Mouse (Mus musculus) Patski (cell line): ENCODE data around the gene Rnf146. TPM values are rescaled to one million over a fixed set of nuclear protein-coding genes. Genes with fewer than 3 reads are reported as not detected.
"Not testable (repeated sequence)": the region's sequence is repeated elsewhere in the genome, so short reads cannot be mapped to it uniquely, and the experiment has no call there.

Experiments
- ATAC-seq: fragments of 100-300 bp; one replicate; pipeline ENCODE4 v1.8.0; 2021
- CTCF ChIA-PET: fragments of 350-600 bp; sonication (Branson Sonifier 250); formaldehyde crosslinking; loops from one replicate; lab custom pipeline; 2022; ENCODE audit warnings: inconsistent platforms; lab: Charles Lee
- POLR2A ChIA-PET: fragments of 350-600 bp; sonication (Branson Sonifier 250); formaldehyde crosslinking; loops from one replicate; lab custom pipeline; 2022; ENCODE audit warnings: antibody characterized with exemption, inconsistent platforms; lab: Charles Lee
- DNase-seq: peaks from one replicate; pipeline ENCODE4 v3.0.0-alpha.2; 2011; ENCODE audit warnings: low read depth, low spot score
- H3K27me3 ChIP-seq: fragments of 371-371 bp; one replicate; pipeline ENCODE4 v1.5.1; 2021
- CTCF ChIP-seq: fragments of 100-300 bp; IDR thresholded peaks from one replicate; pipeline ENCODE4 v1.5.1; 2021
- in situ Hi-C: fragments of 300-500 bp; cut with MboI; formaldehyde crosslinking; loops from 3 replicates; pipeline ENCODE4 v1.11.1; 2018; ENCODE audit warnings: low pct_unique_long_range_greater_than_20kb, mixed read lengths
- polyA plus RNA-seq: library from polyadenylated mRNA; unstranded; gene quantifications from one replicate; pipeline ENCODE4 v1.2.3, GENCODE M21; 2021

The Rnf146 gene
- polyA plus RNA-seq: 43.2 TPM

DNA sequence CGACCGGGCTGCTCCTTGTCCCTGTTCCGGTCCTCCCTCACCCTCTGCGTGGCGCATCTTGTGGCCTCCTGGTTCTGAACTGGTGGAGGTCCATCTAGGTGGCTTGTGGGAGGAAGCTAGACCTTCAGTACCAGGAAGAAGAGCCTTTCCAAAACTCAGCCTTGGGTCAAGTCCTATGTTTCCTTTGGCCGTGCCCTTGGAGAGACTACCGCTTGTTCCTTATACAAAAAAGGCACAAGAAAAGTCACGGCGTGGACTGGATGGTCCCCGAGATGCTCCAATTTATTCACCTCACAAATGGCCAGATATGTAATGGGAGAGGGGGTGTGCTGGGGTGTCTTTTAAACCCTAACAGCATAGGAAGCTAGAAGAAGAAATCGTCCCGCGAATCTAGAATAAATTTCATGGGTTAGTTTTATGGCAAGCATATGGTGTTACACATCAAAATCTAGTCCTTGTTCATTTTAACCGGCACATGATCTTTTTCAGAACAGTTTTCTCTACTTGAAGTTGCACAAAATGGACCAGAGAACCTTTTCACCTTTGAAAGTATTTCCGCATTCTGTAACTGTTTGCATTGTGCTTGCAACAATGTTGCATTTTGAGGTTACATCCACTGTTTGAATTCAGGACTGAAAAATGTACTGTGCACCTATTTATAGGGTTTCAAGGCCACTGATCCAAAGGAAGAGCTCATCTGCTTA, at the start of gene Rnf146:
Gene Rnf146 (minus strand): TSS at position 246 of the 704 bp plus-strand sequence.
- ChIA-PET CTCF (interaction anchor here (0.8 kb wide), 1 partner anchor 9 kb away, joined by 3 read pairs; no protein-coding TSS in a partner anchor), POLR2A (no interaction called here)
- H3K27me3 ChIP-seq: no peaks in the 10 kb centered on the region
- in situ Hi-C loops: loop anchor here (25.0 kb wide), 2 partner anchors 1250 to 1450 kb away; partner anchors contain the start of genes Ncoa7 and Trmt11
- TF ChIP-seq CTCF: no peak
- ATAC-seq: peak; percentile 54
- DNase-seq: no peak

DNA sequence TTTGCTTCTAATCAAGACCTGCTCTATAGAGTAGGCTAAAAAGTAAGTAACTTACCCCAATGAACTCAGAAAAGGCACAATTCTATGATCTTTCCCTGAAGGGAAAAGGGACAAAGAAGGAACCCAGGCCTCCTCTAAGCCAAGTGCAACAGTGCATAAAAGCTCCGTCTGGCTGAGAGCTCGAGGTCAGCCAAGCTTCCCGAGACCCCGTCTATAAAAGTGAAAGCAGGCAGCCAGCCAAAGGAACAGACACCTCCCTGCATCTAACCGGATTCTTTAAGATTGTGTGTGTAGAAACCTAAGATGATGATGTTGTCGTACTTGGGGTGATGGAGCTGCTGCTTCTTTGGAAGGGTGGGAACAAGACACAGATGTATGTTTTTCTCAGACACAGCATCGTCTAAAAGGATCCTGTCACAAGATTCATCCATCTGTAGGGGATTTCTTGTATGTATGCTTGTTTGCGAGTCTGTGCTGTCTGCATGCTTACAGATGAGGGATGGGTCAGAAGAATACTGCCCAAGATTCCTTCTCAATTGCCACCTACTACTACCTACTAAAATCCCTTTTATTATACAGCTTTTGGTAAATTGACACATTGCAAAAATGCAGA, 40.5 kb upstream of the Rnf146 start:
- no peak for DNase-seq
- POLR2A ChIA-PET: interaction anchor here (0.7 kb wide), 1 partner anchor 25 kb away, joined by 4 read pairs; no protein-coding TSS in a partner anchor
- CTCF ChIA-PET: no interaction called here
- no peak for ATAC-seq
- H3K27me3 ChIP-seq: peaks cover 15% of the 10 kb centered on the region
- in situ Hi-C loops: no loop called here
- no peak for TF ChIP-seq CTCF

DNA sequence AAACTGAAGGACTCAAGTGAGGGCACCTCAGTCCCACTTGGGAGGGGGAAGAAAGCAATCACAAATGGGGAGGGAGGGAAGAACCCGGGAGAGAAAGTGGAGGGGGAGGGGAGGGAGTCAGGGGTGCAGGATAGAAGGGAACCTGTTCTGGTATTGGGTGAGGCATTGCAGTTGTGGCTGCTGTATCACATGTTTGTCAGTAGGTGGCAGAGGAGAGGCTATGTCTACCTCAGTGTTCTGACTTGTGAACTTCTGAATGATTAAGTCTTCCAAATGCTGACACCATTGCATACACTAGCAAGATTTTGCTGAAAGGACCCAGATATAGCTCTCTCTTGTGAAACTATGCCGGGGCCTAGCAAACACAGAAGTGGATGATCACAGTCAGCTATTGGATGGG, 32.6 kb upstream of the Rnf146 start:
- in situ Hi-C loops: not testable (repeated sequence)

DNA sequence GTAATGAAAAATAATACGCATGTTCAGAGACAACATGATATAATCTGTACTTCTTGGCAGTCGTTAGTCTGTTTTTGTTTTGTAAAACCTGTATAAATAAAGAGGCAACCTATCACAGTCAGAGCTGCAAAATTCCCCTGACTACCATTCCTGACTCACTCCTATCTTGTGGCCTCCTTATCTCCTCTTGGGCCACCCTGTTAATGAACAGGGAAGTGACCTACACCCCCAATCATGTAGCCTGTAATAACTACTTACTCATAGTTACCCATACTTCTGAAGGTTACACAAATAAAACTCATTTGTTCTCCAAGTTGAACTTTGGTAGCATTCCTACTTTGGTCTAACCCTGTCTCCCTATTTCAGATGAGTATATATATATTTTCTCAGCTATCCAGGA, 19.3 kb upstream of the Rnf146 start:
- CTCF ChIA-PET: interaction anchor here (2.2 kb wide), 1 partner anchor 15 kb away, joined by 4 read pairs; no protein-coding TSS in a partner anchor
- DNase-seq: no peak
- POLR2A ChIA-PET: no interaction called here
- in situ Hi-C loops: no loop called here
- TF ChIP-seq CTCF: no peak
- no peak for ATAC-seq
- H3K27me3 ChIP-seq: peaks cover 36% of the 10 kb centered on the region

More for the DNA sequence above, 32.6 kb upstream of the Rnf146 start:
- H3K27me3 ChIP-seq, DNase-seq, POLR2A ChIA-PET, ATAC-seq, CTCF ChIA-PET: not testable (repeated sequence)
- peak; percentile 44 for TF ChIP-seq CTCF

DNA sequence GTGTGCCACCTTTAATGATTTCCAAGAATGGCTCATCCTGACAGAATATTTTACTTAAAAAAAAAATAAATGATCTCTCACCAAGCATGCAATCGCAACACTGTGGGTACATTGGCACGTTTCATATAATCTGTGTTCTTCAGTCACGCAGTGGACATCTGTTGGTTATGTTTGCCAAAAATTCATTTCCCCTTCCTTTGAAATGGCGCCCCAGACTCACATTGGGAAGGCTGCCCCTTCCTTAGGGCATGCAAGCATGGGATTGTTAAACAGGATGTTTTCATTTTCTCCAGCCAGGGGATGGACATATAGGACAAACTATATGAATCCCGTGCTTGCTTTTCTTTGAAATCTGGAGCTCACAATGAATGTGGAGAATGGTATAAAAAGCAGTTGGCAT, 11.8 kb upstream of the Rnf146 start:
- POLR2A ChIA-PET: no interaction called here
- CTCF ChIA-PET: no interaction called here
- no peak for DNase-seq

DNA sequence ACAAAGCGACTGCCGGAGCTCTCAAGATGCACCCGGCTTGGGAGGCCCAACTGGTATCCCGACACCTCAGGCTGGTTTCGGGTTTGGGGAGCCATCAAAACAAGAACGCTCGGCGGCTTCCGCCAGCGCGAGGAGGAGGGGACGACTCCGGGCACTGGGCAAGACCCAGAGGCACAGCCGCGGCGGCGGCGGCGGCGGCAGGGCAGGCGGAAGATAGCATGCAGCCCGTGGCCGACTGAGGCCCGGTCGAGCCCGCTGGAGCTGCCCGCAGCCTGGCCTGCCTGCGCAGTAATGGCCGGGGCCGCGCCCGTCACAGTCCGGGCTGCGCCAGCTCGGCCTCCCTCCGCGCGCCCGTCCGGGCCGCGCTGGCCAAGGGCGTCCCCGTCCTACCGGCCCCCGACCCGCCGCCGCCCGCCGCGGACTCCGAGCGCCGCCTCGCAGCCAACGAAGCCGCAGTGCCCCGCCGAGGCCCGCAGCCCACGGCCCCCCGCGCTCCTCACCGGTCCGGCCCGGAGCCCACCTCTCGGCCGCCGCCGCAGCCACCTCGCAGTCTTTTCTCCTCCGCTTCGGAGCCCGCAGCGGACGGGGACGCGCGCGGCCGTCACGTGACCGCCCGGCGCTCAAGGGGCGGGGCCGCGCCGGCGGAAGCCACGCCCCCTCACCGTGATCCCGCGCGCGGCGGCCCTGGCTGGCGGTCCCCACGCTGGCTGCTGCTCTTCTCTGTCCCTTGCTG, 612 bp downstream of the Rnf146 start:
- ATAC-seq (peak; percentile 92), DNase-seq (no peak)
- no peaks in the 10 kb centered on the region for H3K27me3 ChIP-seq
- TF ChIP-seq CTCF: no peak
- ChIA-PET CTCF (interaction anchor here (1.2 kb wide), 1 partner anchor 23 kb away, joined by 3 read pairs; no protein-coding TSS in a partner anchor), POLR2A (no interaction called here)
- in situ Hi-C loops: loop anchor here (25.0 kb wide), 2 partner anchors 1251 to 1451 kb away; partner anchors contain the start of genes Ncoa7 and Trmt11

More for the DNA sequence above, 11.8 kb upstream of the Rnf146 start:
- H3K27me3 ChIP-seq: peaks cover 19% of the 10 kb centered on the region
- no peak for ATAC-seq
- no peak for TF ChIP-seq CTCF
- in situ Hi-C loops: loop anchor here (25.0 kb wide), 2 partner anchors 1238 to 1438 kb away; partner anchors contain the start of genes Ncoa7 and Trmt11

DNA sequence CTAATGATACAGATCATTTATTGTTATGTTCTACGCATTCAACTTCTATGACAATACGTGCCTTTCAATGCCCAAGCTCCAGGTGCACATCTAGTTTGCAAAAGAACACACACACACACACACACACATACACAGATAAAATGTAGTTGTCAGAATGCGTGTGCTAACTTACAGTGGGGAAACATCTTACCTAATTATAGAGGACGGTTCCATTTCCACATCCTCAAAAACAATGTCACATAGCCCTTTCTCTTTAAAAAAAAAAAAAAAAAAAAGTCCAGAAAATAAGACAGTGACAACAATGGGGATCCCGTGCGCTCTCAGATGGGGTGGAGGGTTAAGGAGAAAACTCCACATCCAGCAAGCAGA, 1.2 kb downstream of the Rnf146 start:
- ChIA-PET CTCF (interaction anchor here (1.2 kb wide), 1 partner anchor 22 kb away, joined by 3 read pairs; no protein-coding TSS in a partner anchor), POLR2A (no interaction called here)
- ATAC-seq (no peak), DNase-seq (no peak)
- H3K27me3 ChIP-seq: no peaks in the 10 kb centered on the region
- no peak for TF ChIP-seq CTCF
- in situ Hi-C loops: loop anchor here (25.0 kb wide), 2 partner anchors 1251 to 1451 kb away; partner anchors contain the start of genes Ncoa7 and Trmt11

DNA sequence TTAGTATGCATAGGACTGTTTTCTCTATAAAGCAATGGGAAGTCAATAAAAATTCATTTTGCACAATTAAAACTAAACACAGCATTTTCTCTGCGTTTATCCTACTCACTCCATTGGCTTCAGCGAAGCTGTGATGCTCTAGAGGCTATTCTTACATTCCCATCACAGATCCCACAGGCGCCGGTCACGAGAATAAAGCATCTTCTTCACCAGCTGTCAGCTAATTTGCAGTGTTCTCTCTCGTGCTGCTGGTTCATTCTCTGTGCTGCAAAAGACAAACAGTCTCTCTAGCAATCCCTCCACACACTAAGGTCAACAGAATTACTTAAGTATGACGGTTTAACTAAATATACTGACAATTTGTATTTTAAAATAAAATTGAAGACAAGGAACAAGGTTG, 8.1 kb downstream of the Rnf146 start:
- ATAC-seq (no peak), DNase-seq (no peak)
- ChIA-PET CTCF (no interaction called here), POLR2A (no interaction called here)
- no peak for TF ChIP-seq CTCF
- no peaks in the 10 kb centered on the region for H3K27me3 ChIP-seq
- in situ Hi-C loops: loop anchor here (25.0 kb wide), 2 partner anchors 1258 to 1458 kb away; partner anchors contain the start of genes Ncoa7 and Trmt11

DNA sequence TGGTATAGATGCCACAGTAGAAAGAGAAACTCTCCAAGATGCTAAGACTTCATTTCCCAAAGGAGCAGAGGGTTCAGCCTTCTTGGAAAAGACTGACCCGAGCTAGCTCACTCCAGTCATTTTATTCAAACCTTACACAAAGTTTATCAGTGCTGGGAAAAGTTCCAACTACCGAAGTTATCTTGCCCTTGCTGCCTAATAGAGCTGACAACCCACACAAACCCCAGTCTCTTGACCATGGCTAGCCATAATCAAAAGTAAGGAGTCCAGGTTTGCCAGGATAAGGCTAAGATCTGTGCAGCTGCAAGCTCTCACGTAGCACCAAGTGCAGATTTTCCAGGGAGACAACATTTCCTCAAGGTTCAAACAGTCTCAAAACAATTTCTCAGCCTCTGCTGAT, 9.7 kb downstream of the Rnf146 start:
- H3K27me3 ChIP-seq: no peaks in the 10 kb centered on the region
- TF ChIP-seq CTCF: no peak
- ChIA-PET CTCF (interaction anchor here (0.9 to 4.2 kb wide), 2 partner anchors 9 to 13 kb away, joined by 3 to 13 read pairs; no protein-coding TSS in a partner anchor), POLR2A (no interaction called here)
- ATAC-seq (no peak), DNase-seq (no peak)
- in situ Hi-C loops: loop anchor here (25.0 kb wide), 2 partner anchors 1260 to 1460 kb away; partner anchors contain the start of genes Ncoa7 and Trmt11

DNA sequence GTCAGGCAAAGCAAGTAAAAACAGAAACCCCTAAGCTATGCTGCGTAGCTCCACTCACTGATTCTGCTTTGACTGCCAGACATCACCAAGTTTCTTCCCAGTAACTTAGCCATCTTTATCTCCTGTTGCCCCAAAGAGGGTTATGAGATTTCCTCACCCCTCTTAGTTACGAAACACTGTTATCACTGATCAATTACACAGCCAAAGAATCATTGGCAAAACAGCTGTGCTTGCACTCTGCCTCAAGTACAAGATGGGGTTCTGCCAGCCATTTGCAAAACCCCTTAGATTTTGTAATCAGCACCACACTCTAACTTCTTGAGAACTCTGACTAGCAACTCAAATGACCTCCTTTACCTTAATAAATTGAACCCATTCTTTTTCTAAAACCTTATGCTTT, 10.8 kb downstream of the Rnf146 start:
- DNase-seq (no peak), ATAC-seq (no peak)
- TF ChIP-seq CTCF: no peak
- POLR2A ChIA-PET: interaction anchor here (1.0 kb wide), 1 partner anchor 11 kb away, joined by 3 read pairs; no protein-coding TSS in a partner anchor
- CTCF ChIA-PET: interaction anchor here (4.2 kb wide), 1 partner anchor 12 kb away, joined by 13 read pairs; no protein-coding TSS in a partner anchor
- no peaks in the 10 kb centered on the region for H3K27me3 ChIP-seq
- in situ Hi-C loops: loop anchor here (25.0 kb wide), 2 partner anchors 1261 to 1461 kb away; partner anchors contain the start of genes Ncoa7 and Trmt11
